Mouse (Mus musculus) olfactory bulb, adult 2 months (tissue): ENCODE results near the gene Ppp1r18. TPM values are rescaled to one million over a fixed set of nuclear protein-coding genes. Genes with fewer than 3 reads are reported as not detected.
A peak's percentile ranks its signal among the peaks of the same experiment; 100 is the strongest.

ENCODE experiments used
- H3K27ac ChIP-seq: fragments of 200-500 bp; 2 replicates; pipeline ENCODE4 v1.5.1; 2012; ENCODE audit warnings: low read depth, low read length; ENCODE audit not compliant: insufficient read depth
- H3K4me1 ChIP-seq: fragments of 200-500 bp; 2 replicates; pipeline ENCODE4 v1.6.1; 2012; ENCODE audit warnings: low read length; ENCODE audit not compliant: control insufficient read depth, insufficient read depth
- H3K4me3 ChIP-seq: fragments of 200-500 bp; 2 replicates; pipeline ENCODE4 v1.5.1; 2012; ENCODE audit warnings: mild to moderate bottlenecking, low read depth, low read length, moderate library complexity; ENCODE audit not compliant: insufficient read depth
- CTCF ChIP-seq: fragments of 200-500 bp; IDR thresholded peaks from 2 replicates; pipeline ENCODE4 v1.5.1; 2012; ENCODE audit warnings: low read depth, mild to moderate bottlenecking, low read length, moderate library complexity; ENCODE audit not compliant: insufficient read depth
- POLR2A ChIP-seq: fragments of 200-500 bp; IDR thresholded peaks from 2 replicates; pipeline ENCODE4 v1.6.1; 2012; ENCODE audit warnings: mild to moderate bottlenecking, low read depth, low read length, moderate library complexity; ENCODE audit not compliant: insufficient read depth
- whole genome bisulfite sequencing: fragments of 180-500 bp; shearing (Covaris S2); methylation state at CpG from one replicate; pipeline ENCODE4 v1.1.7; 2018; 5-methylcytosine and 5-hydroxymethylcytosine counted together
- polyA plus RNA-seq: library from polyadenylated mRNA; stranded (reverse); fragments of >200 nt; gene quantifications from 2 replicates; pipeline ENCODE4 v1.2.4, GENCODE M21; 2012; ENCODE audit warnings: low replicate concordance; ENCODE audit not compliant: missing spikeins, insufficient read depth, insufficient read length

Ppp1r18 gene
- polyA plus RNA-seq, 1 experiment, result not detected

- no peak overlapping the region for H3K4me3 ChIP-seq
- TF ChIP-seq POLR2A (no peak), CTCF (no peak)
- H3K4me1 ChIP-seq, result peaks cover 7% of the 10 kb centered on the region
- H3K27ac ChIP-seq, result 0 out of 2 replicates have a peak overlapping the region, but pooled peaks have one; percentile 18
- whole genome bisulfite sequencing, result 60% methylated on average over 5 of the region's 5 CpGs
Measured at GRCm38 (mm10) chr17:35920862-35921562, 55.6 kb downstream of the Ppp1r18 start.

- no peak overlapping the region for H3K27ac ChIP-seq
- no peak for TF ChIP-seq CTCF
- no peak for TF ChIP-seq POLR2A
- no peak overlapping the region for H3K4me3 ChIP-seq
- WGBS, result 31% methylated on average over 4 of the region's 4 CpGs
- H3K4me1 ChIP-seq, result peaks cover 7% of the 10 kb centered on the region
Measured at GRCm38 (mm10) chr17:35921710-35922109, 56.3 kb downstream of the Ppp1r18 start.

GRCm38 (mm10) chr17:35922566-35922965 is 57.2 kb downstream of the Ppp1r18 start:
- Histone ChIP-seq H3K27ac (no peak overlapping the region), H3K4me3 (no peak overlapping the region), H3K4me1 (peaks cover 7% of the 10 kb centered on the region)
- WGBS, result 41% methylated on average over 3 of the region's 3 CpGs
- TF ChIP-seq CTCF (no peak), POLR2A (no peak)

GRCm38 (mm10) chr17:35923281-35923680 is 57.9 kb downstream of the Ppp1r18 start:
- WGBS, result 88% methylated on average over 4 of the region's 4 CpGs
- TF ChIP-seq CTCF, result no peak
- Histone ChIP-seq H3K4me3 (no peak overlapping the region), H3K4me1 (peaks cover 7% of the 10 kb centered on the region), H3K27ac (no peak overlapping the region; the same call in 1 of the 2 replicates)

Other genes with a start within 250 kb of the Ppp1r18 start
- gene Gm9573, start 239.0 kb upstream of the Ppp1r18 start, polyA plus RNA-seq, result not detected in 2 replicates
- not detected in 2 replicates for gene Mucl3, start 221.9 kb upstream of the Ppp1r18 start, polyA plus RNA-seq
- gene Vars2, start 198.0 kb upstream of the Ppp1r18 start, polyA plus RNA-seq, result not detected in 2 replicates
- not detected in 2 replicates for gene Gtf2h4, start 191.9 kb upstream of the Ppp1r18 start, polyA plus RNA-seq
- gene Ddr1, start 161.0 kb upstream of the Ppp1r18 start, polyA plus RNA-seq, result not detected in 2 replicates
- not detected in 2 replicates for gene Ier3, start 43.9 kb upstream of the Ppp1r18 start, polyA plus RNA-seq
- not detected in 2 replicates for gene Flot1, start 42.4 kb upstream of the Ppp1r18 start, polyA plus RNA-seq
- gene Tubb5, start 27.3 kb upstream of the Ppp1r18 start, polyA plus RNA-seq, result 228 and 580 TPM in 2 replicates
- gene Mdc1, start 24.1 kb upstream of the Ppp1r18 start, polyA plus RNA-seq, result 41.3 TPM in 1 of 2 replicates, not detected in the other
- gene Nrm, start 4.3 kb upstream of the Ppp1r18 start, polyA plus RNA-seq, result not detected in 2 replicates
- not detected in 2 replicates for gene Dhx16, start 14.2 kb downstream of the Ppp1r18 start, polyA plus RNA-seq
- not detected in 2 replicates for gene 2310061I04Rik, start 31.8 kb downstream of the Ppp1r18 start, polyA plus RNA-seq
- gene Atat1, start 44.5 kb downstream of the Ppp1r18 start, polyA plus RNA-seq, result not detected in 2 replicates
- gene Mrps18b, start 50.8 kb downstream of the Ppp1r18 start, polyA plus RNA-seq, result not detected in 2 replicates
- not detected in 2 replicates for gene Ppp1r10, start 50.8 kb downstream of the Ppp1r18 start, polyA plus RNA-seq
- not detected in 2 replicates for gene Abcf1, start 104.2 kb downstream of the Ppp1r18 start, polyA plus RNA-seq
- gene Gnl1, start 114.3 kb downstream of the Ppp1r18 start, polyA plus RNA-seq, result not detected in 2 replicates
- gene Prr3, start 114.6 kb downstream of the Ppp1r18 start, polyA plus RNA-seq, result not detected in 2 replicates
- gene H2-T24, start 155.0 kb downstream of the Ppp1r18 start, polyA plus RNA-seq, result not detected in 2 replicates
- 151 TPM in 1 of 2 replicates, not detected in the other for gene H2-T23, start 167.3 kb downstream of the Ppp1r18 start, polyA plus RNA-seq
- not detected in 2 replicates for gene H2-T22, start 177.2 kb downstream of the Ppp1r18 start, polyA plus RNA-seq
- not detected in 2 replicates for gene Gm6034, start 177.4 kb downstream of the Ppp1r18 start, polyA plus RNA-seq
- gene Gm11127, start 192.8 kb downstream of the Ppp1r18 start, polyA plus RNA-seq, result not detected in 2 replicates